Comparison of ENCODE assay signal across 22 mouse cellular contexts in the genomic region with DNA sequence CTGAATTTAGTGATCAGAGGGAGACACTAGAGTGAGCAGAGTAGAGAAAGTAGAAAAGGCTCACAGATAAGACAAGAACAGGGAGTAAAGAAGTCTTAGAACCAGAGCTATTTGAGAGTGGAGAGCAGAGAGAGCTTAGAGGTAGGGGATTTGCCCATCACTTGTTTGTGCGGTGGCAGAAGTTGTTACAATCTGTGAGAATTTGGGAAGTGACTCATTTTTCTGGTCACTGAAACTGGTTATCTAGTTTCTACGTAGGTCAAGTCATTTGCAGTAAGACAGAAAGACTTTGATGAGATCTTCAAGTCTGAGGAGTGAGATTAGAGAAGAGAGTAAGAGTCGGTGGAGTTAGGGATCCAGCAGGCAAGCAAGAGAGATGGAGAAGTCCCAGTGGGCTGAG.
DNase-seq lines count a peak whose midpoint lies in the region; ATAC-seq and TF ChIP-seq lines count a peak whose summit lies in the region.
"Had no signal": no experiment of that assay in that cellular context is flagged by ENCODE, and none has a peak within 500 bp of the region (broad histone marks: within the 10 kb centered on the region; RNA-seq: fewer than 3 reads in every experiment).

No protein-coding gene starts in this region.

- H3K4me1 ChIP-seq in intestine, embryonic 14.5 days (replicated peaks; ENCODE audit: control insufficient read depth, insufficient read depth, low read length) = peaks cover 3% of the 10 kb centered on the region; the same call in 1 of the 2 replicates
- 0 out of 2 replicates have a peak, but pooled peaks cover 3% of the 10 kb centered on the region for H3K4me1 ChIP-seq in intestine, embryonic 16.5 days (ENCODE audit: control insufficient read depth, insufficient read depth, low read length)
- peaks cover 0 to 12% of the 10 kb centered on the region in 2 experiments; a peak in 2 of 4 replicates for H3K4me1 ChIP-seq in CH12.LX (ENCODE audit: control insufficient read depth in 1 of 2, insufficient read depth in 2 of 2)
- H3K4me1 ChIP-seq: embryonic facial prominence, embryonic 12.5 days; forebrain, embryonic 13.5 days; forebrain, embryonic 15.5 days had no signal

- WGBS in intestine, embryonic 14.5 days = 82% methylated on average over 3 of the region's 3 CpGs
- 93% methylated on average over 3 of the region's 3 CpGs for WGBS in intestine, embryonic 16.5 days

- no peaks in the 10 kb centered on the region for H3K79me2 ChIP-seq in CH12.LX (replicated peaks; ENCODE audit: control insufficient read depth, extremely low read depth, insufficient read depth, poor library complexity, severe bottlenecking)

- dilution Hi-C loops in CH12.LX (cut with MboI; ENCODE audit: extremely low pct_ligation_motif_present, extremely low pct_unique_long_range_greater_than_20kb, low sequenced_read_pairs) = no loop called here

- H3K36me3 ChIP-seq in intestine, embryonic 14.5 days (ENCODE audit: control insufficient read depth, insufficient read depth, low read length) = no peaks in the 10 kb centered on the region
- no peaks in the 10 kb centered on the region for H3K36me3 ChIP-seq in intestine, embryonic 16.5 days (ENCODE audit: control insufficient read depth, insufficient read depth, low read length)
- no peaks in the 10 kb centered on the region for H3K36me3 ChIP-seq in CH12.LX (replicated peaks in 1 of 2; ENCODE audit: control insufficient read depth in 1 of 2, insufficient read depth in 1 of 2, low read length in 1 of 2)
- H3K36me3 ChIP-seq: embryonic facial prominence, embryonic 10.5 days; embryonic facial prominence, embryonic 12.5 days; forebrain, embryonic 15.5 days had no signal

- TF ChIP-seq POLR2A in CH12.LX (IDR thresholded peaks at IDR 0.05; ENCODE audit: low read depth, low read length) = no peak

- no peak overlapping the region for H3K4me3 ChIP-seq in intestine, embryonic 14.5 days (ENCODE audit: low read depth, low read length)
- no peak overlapping the region for H3K4me3 ChIP-seq in intestine, embryonic 16.5 days (ENCODE audit: low read length)
- no peak overlapping the region for H3K4me3 ChIP-seq in CH12.LX (replicated peaks in 1 of 3; ENCODE audit: low read depth in 2 of 3, low read length in 2 of 3, poor library complexity in 1 of 3)
- H3K4me3 ChIP-seq: embryonic facial prominence, embryonic 10.5 days; embryonic facial prominence, embryonic 12.5 days; forebrain, embryonic 13.5 days; forebrain, embryonic 15.5 days had no signal

- no peak overlapping the region for H3K4me2 ChIP-seq in intestine, embryonic 14.5 days (ENCODE audit: low read length)
- H3K4me2 ChIP-seq in intestine, embryonic 16.5 days (ENCODE audit: low read depth, low read length) = no peak overlapping the region
- 0 out of 2 replicates have a peak overlapping the region, but pooled peaks have one; percentile 30 for H3K4me2 ChIP-seq in CH12.LX (ENCODE audit: insufficient read depth, low read depth, poor library complexity, severe bottlenecking)
- H3K4me2 ChIP-seq: embryonic facial prominence, embryonic 12.5 days; forebrain, embryonic 13.5 days; forebrain, embryonic 15.5 days had no signal

- no peak for ATAC-seq in intestine, embryonic 14.5 days (replicated peaks; ENCODE audit: low FRiP score, low TSS enrichment, low read depth)
- ATAC-seq in intestine, embryonic 16.5 days = no peak
- ATAC-seq in megakaryocyte, adult 5-6 weeks (ENCODE audit: poor library complexity, severe bottlenecking) = peak; percentile 64
- ATAC-seq: forebrain, embryonic 13.5 days; forebrain, embryonic 15.5 days; forebrain, postnatal 0 days had no signal

- H3K27me3 ChIP-seq in intestine, embryonic 14.5 days (replicated peaks; ENCODE audit: control insufficient read depth, insufficient read depth, low read length) = no peaks in the 10 kb centered on the region
- no peaks in the 10 kb centered on the region for H3K27me3 ChIP-seq in intestine, embryonic 16.5 days (replicated peaks; ENCODE audit: control insufficient read depth, insufficient read depth, low read length)
- no peaks in the 10 kb centered on the region for H3K27me3 ChIP-seq in CH12.LX (replicated peaks)
- H3K27me3 ChIP-seq: embryonic facial prominence, embryonic 12.5 days; forebrain, embryonic 13.5 days; forebrain, embryonic 15.5 days had no signal

- TF ChIP-seq RAD21 in CH12.LX (IDR thresholded peaks at IDR 0.05; ENCODE audit: low read depth, low read length) = no peak

- no peak overlapping the region for H3K9ac ChIP-seq in intestine, embryonic 14.5 days (ENCODE audit: low read length)
- no peak overlapping the region for H3K9ac ChIP-seq in intestine, embryonic 16.5 days (ENCODE audit: low read depth, low read length)
- 0 out of 2 replicates have a peak overlapping the region, but pooled peaks have one; percentile 25 for H3K9ac ChIP-seq in CH12.LX (ENCODE audit: insufficient read depth, low read depth)
- H3K9ac ChIP-seq: embryonic facial prominence, embryonic 12.5 days; forebrain, embryonic 13.5 days; forebrain, embryonic 15.5 days; forebrain, postnatal 0 days had no signal

- no peaks in the 10 kb centered on the region for H3K9me3 ChIP-seq in intestine, embryonic 14.5 days (ENCODE audit: control insufficient read depth, low read length)
- H3K9me3 ChIP-seq in intestine, embryonic 16.5 days (ENCODE audit: control insufficient read depth, low read length) = no peaks in the 10 kb centered on the region
- no peaks in the 10 kb centered on the region for H3K9me3 ChIP-seq in CH12.LX (replicated peaks; ENCODE audit: low read length)
- H3K9me3 ChIP-seq: embryonic facial prominence, embryonic 10.5 days; embryonic facial prominence, embryonic 12.5 days; forebrain, embryonic 13.5 days; forebrain, embryonic 15.5 days had no signal

- no peak for DNase-seq in intestine, embryonic 14.5 days (ENCODE audit: low spot score)
- DNase-seq in 416B (ENCODE audit: low read depth) (peak; percentile 85), CH12.LX (ENCODE audit: extremely low read depth) (peak; percentile 39)
- DNase-seq in kidney, adult 8-10 months = no peak
- DNase-seq in cerebellum, adult 11-12 months = no peak
- no peak for DNase-seq in heart, adult 18-20 months
- DNase-seq: adrenal gland, adult 8-10 months; adrenal gland, postnatal 14 days; adrenal gland, postnatal 36 days; B cell, adult 2 months; cerebellum, adult 18-20 months; cerebellum, adult 8-10 months; cerebellum, adult 9-11 months; cerebellum, postnatal 14 days; cerebellum, postnatal 36 days; forebrain, postnatal 0 days had no signal

- no peak for TF ChIP-seq CTCF in CH12.LX (conservative IDR thresholded peaks at IDR 0.05 in 1 of 2, IDR thresholded peaks at IDR 0.05 in 1 of 2; ENCODE audit: low read depth in 2 of 2, low read length in 2 of 2)

- no peak for TF ChIP-seq EP300 in CH12.LX (IDR thresholded peaks at IDR 0.05; ENCODE audit: low read length)

- 0 out of 2 replicates have a peak overlapping the region, but pooled peaks have one; percentile 20 for H3K27ac ChIP-seq in intestine, embryonic 14.5 days (ENCODE audit: low read depth)
- H3K27ac ChIP-seq in intestine, embryonic 16.5 days (ENCODE audit: low read length) = no peak overlapping the region
- no peak overlapping the region for H3K27ac ChIP-seq in CH12.LX (ENCODE audit: insufficient read depth, low read depth)
- H3K27ac ChIP-seq: embryonic facial prominence, embryonic 10.5 days; embryonic facial prominence, embryonic 12.5 days; forebrain, embryonic 13.5 days; forebrain, embryonic 15.5 days had no signal

- in situ Hi-C loops in CH12.LX (cut with MboI; ENCODE audit: low pct_ligation_motif_present, low pct_unique_long_range_greater_than_20kb, low sequenced_read_pairs) = no loop called here

TF ChIP-seq in CH12.LX, 34 proteins besides CTCF, POLR2A, EP300 and RAD21:
- TF ChIP-seq KAT2A (IDR thresholded peaks at IDR 0.05; ENCODE audit: insufficient replicate concordance, low read length) (no peak), TBP (conservative IDR thresholded peaks at IDR 0.05; ENCODE audit: low read depth, low read length) (no peak), USF1 (IDR thresholded peaks at IDR 0.05; ENCODE audit: low read depth, low read length) (no peak), IRF4 (IDR thresholded peaks at IDR 0.05; ENCODE audit: low read depth, low read length) (no peak), ZNF384 (IDR thresholded peaks at IDR 0.05; ENCODE audit: low read depth, low read length) (no peak), NRF1 (IDR thresholded peaks at IDR 0.05; ENCODE audit: low read depth, low read length) (no peak), SMC3 (IDR thresholded peaks at IDR 0.05; ENCODE audit: low read depth, low read length) (no peak), TCF12 (IDR thresholded peaks at IDR 0.05; ENCODE audit: low read depth, low read length) (no peak), HCFC1 (IDR thresholded peaks at IDR 0.05; ENCODE audit: low read depth, low read length) (no peak), GABPA (IDR thresholded peaks at IDR 0.05; ENCODE audit: insufficient replicate concordance, low read depth, low read length) (no peak), MAFK (IDR thresholded peaks at IDR 0.05; ENCODE audit: insufficient replicate concordance, low read length) (no peak), RCOR1 (conservative IDR thresholded peaks at IDR 0.05; ENCODE audit: low read depth, low read length) (no peak), PAX5 (IDR thresholded peaks at IDR 0.05; ENCODE audit: low read length) (no peak)

Comparison
In these comparisons a context has a peak if more than half of its experiments do, and no peak if none do; other contexts are left out.
1. DNase-seq: peak in 416B (single experiment) and CH12.LX (single experiment); none in intestine, embryonic 14.5 days (single experiment), kidney, adult 8-10 months (0 of 2), cerebellum, adult 11-12 months (single experiment) and heart, adult 18-20 months (0 of 2).